Mouse (Mus musculus): ENCODE results near the gene Fscn1. TPM values are rescaled to one million over a fixed set of nuclear protein-coding genes. Genes with fewer than 3 reads are reported as not detected.

Gene Fscn1
- 100 to 1,000 TPM; 172 to 173 TPM for total RNA-seq (2021)
- long read RNA-seq, experiment 1, transcript Fscn1-201 (5 exons, 2,675 nt): major isoform, 220 of 233 reads
- long read RNA-seq, experiment 1, partial matches to known transcripts: 10 of 233 reads
- long read RNA-seq, experiment 1, other reads (novel, unspliced or antisense): 1 of 233 reads
- long read RNA-seq, experiment 2, transcript Fscn1-201 (5 exons, 2,675 nt): major isoform, 246 of 260 reads
- long read RNA-seq, experiment 2, partial matches to known transcripts: 3 of 260 reads
- long read RNA-seq, experiment 2, other reads (novel, unspliced or antisense): 11 of 260 reads

DNA sequence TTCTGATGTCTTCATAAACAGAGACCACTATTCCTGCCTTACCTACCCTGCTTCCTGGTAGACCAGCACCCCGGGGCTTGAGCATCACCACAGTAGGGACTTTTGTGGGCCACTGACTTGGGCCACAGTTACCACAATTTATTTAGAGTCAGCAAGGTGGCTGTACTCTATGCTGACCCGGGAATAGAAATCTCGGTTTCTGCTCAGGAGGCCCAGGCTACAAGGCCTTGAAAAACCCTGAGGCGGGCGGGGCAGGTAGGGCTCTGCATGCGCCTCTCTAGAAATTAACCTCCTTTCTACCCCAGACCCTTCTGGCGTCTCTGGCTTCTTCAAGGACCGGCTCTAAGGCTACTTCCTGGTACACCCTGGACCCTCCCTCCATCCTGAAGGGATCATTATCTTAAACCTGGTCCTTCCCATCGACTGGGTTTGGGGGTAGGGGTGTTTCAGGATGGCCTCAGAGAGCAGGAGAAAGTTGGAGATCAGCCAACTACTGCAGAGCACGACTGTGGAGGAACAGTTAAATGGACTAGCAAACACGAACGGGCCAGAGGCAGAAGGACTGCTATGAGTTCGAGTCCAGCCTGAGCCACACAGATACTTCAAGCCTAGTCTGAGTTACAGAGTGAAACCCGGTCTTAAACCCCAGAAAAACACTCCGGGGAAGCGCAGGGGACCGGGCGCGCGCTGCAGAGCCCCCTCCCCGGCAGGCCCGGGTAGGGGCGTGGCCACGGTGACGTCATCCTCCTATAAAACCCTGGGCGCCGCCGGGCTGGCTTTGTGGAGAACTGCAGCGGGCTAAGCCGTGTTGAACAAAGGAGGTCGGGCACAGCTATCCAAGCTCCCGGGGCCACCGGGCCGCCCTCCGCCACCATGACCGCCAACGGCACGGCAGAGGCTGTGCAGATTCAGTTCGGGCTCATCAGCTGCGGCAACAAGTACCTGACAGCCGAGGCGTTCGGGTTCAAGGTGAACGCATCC is at the start of gene Fscn1:
Gene Fscn1, plus strand, starts transcription at position 768 of the 981 bp plus-strand sequence.
- TF ChIP-seq CTCF (conservative IDR thresholded peaks at IDR 0.05): peak; percentile 64
- Histone ChIP-seq H3K27ac (peak within 1 kb of the TSS; percentile 94), H3K4me3 (peak within 1 kb of the TSS; percentile 79)
- DNase-seq (ENCODE audit: low spot score in 2 of 2): peak; percentile 90 to 96

- no peak for TF ChIP-seq CTCF (conservative IDR thresholded peaks at IDR 0.05)
- DNase-seq (ENCODE audit: low spot score in 2 of 2): no peak
- Histone ChIP-seq H3K4me3 (no peak overlapping the region), H3K27ac (no peak overlapping the region)
Measured at GRCm38 (mm10) chr5:142911629-142912028, 48.5 kb upstream of the Fscn1 start.

- no peak for DNase-seq (ENCODE audit: low spot score in 2 of 2)
- H3K27ac ChIP-seq: no peak overlapping the region
- TF ChIP-seq CTCF (conservative IDR thresholded peaks at IDR 0.05): no peak
- no peak overlapping the region for H3K4me3 ChIP-seq
Measured at GRCm38 (mm10) chr5:142912320-142912719, 47.8 kb upstream of the Fscn1 start.

DNA sequence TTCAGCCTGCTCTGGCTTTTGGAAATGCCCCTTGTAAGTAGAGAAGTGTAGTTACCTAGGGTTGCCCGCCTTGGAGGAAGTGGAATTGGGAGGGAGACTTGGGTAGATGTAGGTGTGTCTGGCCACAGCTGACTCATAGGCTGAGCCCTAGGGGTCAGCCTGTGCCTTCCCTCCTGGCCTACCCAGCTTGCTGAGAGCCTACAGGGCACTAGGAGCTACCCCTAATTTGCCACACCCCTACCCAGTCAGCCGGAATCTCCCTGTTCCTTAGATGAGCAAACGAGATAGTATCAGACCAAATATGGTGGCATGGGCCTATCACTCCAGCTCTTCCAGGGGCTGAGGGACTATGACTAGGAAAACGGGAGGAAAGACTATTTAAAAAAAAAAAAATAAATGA is 47.4 kb upstream of the Fscn1 start:
- TF ChIP-seq CTCF (conservative IDR thresholded peaks at IDR 0.05): no peak

DNA sequence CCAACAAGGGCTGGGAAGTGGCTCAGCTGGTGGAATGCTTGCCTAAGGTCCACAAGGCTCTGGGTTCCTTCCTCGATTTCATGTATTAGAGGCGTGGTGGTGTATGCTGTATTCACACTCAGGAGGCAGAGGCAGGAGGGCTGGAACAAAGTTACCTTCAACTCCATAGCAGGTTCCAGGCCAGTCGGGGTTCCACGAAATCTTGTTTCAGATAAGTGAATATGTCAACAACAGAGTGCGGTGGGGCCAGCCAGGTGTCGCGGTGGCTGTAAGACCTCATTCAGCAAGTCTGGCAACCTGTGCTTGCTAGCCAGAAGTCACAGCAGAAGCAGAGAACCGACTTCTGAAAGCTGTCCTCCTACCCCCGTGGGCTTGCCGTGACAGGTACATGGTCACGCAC is 44.9 kb upstream of the Fscn1 start:
- no peak for TF ChIP-seq CTCF (conservative IDR thresholded peaks at IDR 0.05)
- DNase-seq (ENCODE audit: low spot score in 2 of 2): no peak
- no peak overlapping the region for H3K27ac ChIP-seq
- H3K4me3 ChIP-seq: no peak overlapping the region

More for the DNA sequence above, 47.4 kb upstream of the Fscn1 start:
- DNase-seq (ENCODE audit: low spot score in 2 of 2): no peak
- Histone ChIP-seq H3K4me3 (no peak overlapping the region), H3K27ac (no peak overlapping the region)

GRCm38 (mm10) chr5:142916593-142916992 is 43.5 kb upstream of the Fscn1 start:
- Histone ChIP-seq H3K27ac (no peak overlapping the region), H3K4me3 (no peak overlapping the region)
- TF ChIP-seq CTCF (conservative IDR thresholded peaks at IDR 0.05): no peak
- no peak for DNase-seq (ENCODE audit: low spot score in 2 of 2)

GRCm38 (mm10) chr5:142917402-142917801 is 42.7 kb upstream of the Fscn1 start:
- H3K27ac ChIP-seq: no peak overlapping the region
- no peak for DNase-seq (ENCODE audit: low spot score in 2 of 2)
- no peak for TF ChIP-seq CTCF (conservative IDR thresholded peaks at IDR 0.05)

DNA sequence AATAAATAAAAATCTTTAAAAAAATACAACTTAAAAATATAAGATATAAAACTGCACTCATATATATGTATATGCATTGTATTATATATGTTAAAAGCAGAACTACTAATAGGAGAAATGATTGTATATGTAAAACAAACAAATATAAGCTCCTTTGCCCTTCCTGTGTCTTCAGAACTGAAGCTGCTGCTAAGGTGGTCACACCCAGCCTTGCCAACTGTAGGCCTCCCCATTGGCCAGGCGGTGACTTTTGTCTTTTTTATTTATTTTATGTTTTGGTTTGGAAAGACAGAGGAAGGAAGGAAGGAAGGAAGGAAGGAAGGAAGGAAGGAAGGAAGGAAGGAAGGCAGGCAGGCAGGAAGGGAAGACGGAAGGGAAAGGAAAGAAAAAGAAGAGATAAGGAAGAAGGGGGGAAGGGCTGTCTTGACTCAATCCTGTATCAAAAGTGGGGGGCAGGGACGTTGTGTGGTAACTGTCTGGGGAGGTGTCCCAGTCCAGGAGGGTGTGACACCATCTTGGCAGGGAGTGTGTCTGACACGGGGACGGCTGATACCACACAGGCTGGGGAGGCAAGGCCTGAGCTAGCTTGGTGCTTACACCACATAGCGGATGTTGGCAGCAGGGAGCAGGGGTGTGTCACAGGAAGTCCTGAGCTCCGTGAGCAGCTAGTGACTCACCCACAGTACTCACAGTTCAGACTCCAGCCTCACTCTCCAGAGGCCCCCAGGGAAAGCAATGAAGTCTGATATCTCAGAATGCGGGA is 39.7 kb upstream of the Fscn1 start:
- Histone ChIP-seq H3K27ac (no peak overlapping the region), H3K4me3 (no peak overlapping the region)
- DNase-seq (ENCODE audit: low spot score in 2 of 2): no peak
- no peak for TF ChIP-seq CTCF (conservative IDR thresholded peaks at IDR 0.05)

More at GRCm38 (mm10) chr5:142917402-142917801, 42.7 kb upstream of the Fscn1 start:
- no peak overlapping the region for H3K4me3 ChIP-seq

DNA sequence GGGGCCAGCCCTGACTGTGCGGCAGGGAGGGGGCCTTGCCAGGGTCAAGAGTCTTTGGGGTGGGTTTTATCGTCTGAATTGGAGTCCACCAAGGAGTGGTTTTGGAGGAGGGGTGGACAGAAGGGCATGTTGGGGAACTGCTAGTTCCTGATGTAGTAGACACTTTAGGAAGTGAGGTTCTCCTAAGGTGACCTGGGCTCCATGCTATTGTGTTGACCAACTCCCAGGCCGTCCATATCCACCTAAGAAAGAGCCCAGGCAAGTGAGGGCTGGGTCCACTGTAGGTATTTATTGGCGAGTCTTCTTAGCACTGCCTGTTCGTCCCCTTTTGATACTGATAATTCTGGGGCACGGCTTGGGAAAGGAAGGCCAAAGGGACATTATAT is 39.1 kb upstream of the Fscn1 start:
- H3K4me3 ChIP-seq: no peak overlapping the region
- no peak for TF ChIP-seq CTCF (conservative IDR thresholded peaks at IDR 0.05)
- H3K27ac ChIP-seq: no peak overlapping the region; the same call in 1 of the 2 replicates
- no peak for DNase-seq (ENCODE audit: low spot score in 2 of 2)

- no peak for DNase-seq (ENCODE audit: low spot score in 2 of 2)
- Histone ChIP-seq H3K4me3 (no peak overlapping the region), H3K27ac (no peak overlapping the region)
- TF ChIP-seq CTCF (conservative IDR thresholded peaks at IDR 0.05): no peak
Measured at GRCm38 (mm10) chr5:142922251-142922650, 37.9 kb upstream of the Fscn1 start.

GRCm38 (mm10) chr5:142923781-142924180 is 36.4 kb upstream of the Fscn1 start:
- H3K27ac ChIP-seq: no peak overlapping the region
- no peak for TF ChIP-seq CTCF (conservative IDR thresholded peaks at IDR 0.05)
- no peak for DNase-seq (ENCODE audit: low spot score in 2 of 2)
- H3K4me3 ChIP-seq: no peak overlapping the region

GRCm38 (mm10) chr5:142924336-142924959 is 35.7 kb upstream of the Fscn1 start:
- no peak for DNase-seq (ENCODE audit: low spot score in 2 of 2)
- no peak for TF ChIP-seq CTCF (conservative IDR thresholded peaks at IDR 0.05)
- H3K4me3 ChIP-seq: no peak overlapping the region
- H3K27ac ChIP-seq: no peak overlapping the region
